Mouse (Mus musculus): ENCODE measurements around the gene Gm5640. TPM values are rescaled to one million over a fixed set of nuclear protein-coding genes. Genes with fewer than 3 reads are reported as not detected.
"Not testable (repeated sequence)": the region's sequence is repeated elsewhere in the genome, so short reads cannot be mapped to it uniquely, and the experiment has no call there.

The Gm5640 gene
- polyA plus RNA-seq (2016; fragmentation: Nextera tagmentation; extraction: Ambion mirVana) = 0.10 TPM in 1 of 2 replicates, not detected in the other

DNA sequence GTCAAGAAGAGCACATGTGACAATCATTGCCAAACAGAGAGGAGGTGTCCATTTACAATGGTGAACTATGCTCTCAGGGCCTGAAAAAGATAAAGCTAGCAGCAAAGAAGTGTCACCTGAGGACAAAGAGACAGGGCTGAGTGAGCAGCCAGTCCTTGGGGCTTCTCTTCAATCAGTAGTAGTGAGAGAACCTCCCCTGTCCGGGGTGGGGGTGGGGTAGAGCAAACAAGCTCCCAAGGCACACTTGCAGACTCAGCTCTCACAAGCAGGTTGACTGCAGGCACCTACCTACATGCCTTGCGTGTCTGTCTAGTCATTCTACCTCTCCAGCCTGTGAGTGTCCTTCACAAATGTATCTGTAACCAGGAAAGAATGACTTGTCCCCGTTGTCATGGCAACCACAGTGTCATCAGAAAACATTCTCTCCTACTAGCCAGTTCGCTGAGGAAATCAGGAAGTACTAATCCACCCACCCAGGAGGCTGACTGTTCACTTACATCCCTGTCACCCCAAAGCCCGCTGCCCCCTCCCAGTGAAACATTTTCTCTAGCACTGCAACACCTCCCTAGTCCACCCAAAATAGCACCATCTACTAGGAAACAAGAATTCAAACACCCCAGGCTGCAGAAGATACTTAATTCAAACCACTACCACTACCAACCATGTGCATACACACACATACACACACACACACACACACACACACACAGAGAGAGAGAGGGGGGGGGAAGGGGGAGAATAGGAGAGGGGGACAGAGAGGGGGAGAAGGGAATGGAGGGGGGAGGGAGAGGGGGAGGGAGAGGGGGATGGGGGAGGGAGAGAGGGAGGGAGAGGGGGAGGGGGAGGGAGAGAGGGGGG is at the start of gene Gm5640:
Gm5640 (minus strand) TSS at position 170 of the 858 bp plus-strand sequence.
- 50% methylated on average over 4 of the region's 5 CpGs for WGBS
- H3K4me1 ChIP-seq (replicated peaks); H3K27me3 ChIP-seq (ENCODE audit: insufficient read depth, poor library complexity, severe bottlenecking); H3K9me3 ChIP-seq; H3K27ac ChIP-seq; H3K4me3 ChIP-seq; H3K36me3 ChIP-seq; DNase-seq (ENCODE audit: low spot score): not testable (repeated sequence)

DNA sequence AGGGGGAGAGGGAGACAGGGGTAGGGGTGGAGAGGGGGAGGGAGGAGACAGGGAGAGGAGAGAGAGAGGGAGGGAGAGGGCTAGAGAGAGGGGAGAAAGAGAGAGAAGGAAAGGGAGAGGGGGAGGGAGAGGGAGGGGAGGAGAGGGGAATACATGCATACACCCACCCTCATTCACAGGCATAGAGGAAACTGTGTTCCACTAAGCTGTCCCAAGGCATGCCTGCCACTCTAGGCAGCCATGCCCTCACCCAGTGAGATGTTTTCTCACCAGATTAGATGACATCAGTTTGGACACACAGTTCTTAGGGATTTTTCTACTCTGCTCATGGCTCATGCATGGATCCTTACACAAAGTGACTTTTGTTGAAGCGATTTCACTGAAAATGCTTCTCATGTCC is 958 bp upstream of the Gm5640 start:
- H3K36me3 ChIP-seq; H3K4me3 ChIP-seq; H3K27ac ChIP-seq; H3K4me1 ChIP-seq (replicated peaks); DNase-seq (ENCODE audit: low spot score); H3K9me3 ChIP-seq; H3K27me3 ChIP-seq (ENCODE audit: insufficient read depth, poor library complexity, severe bottlenecking): not testable (repeated sequence)
- WGBS = no CpG with 5 or more reads among the region's 1 CpGs

DNA sequence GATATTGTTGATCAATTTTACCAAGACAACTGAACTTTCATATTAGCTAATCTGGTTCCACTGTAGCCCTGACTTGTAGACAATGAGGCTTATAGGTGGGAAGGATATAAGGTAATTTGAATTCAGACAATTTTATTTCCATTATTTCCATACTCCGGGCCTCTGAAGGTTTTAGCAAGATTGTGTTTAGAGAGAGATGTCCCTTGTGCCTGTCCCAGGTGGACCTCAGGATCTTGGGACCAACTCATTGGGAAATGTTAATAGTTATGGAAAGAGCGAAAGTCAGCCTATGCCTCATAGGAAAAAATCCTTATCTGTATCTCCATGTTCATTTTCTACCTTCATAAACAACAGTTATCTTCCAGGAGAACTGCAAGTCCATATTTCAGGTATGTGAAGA is 53.1 kb downstream of the Gm5640 start, which contains the start of gene Olfr1325:
Olfr1325 (plus strand) TSS at position 301 of the 400 bp plus-strand sequence.
- 85% methylated on average over 2 of the region's 2 CpGs for WGBS
- no peaks in the 10 kb centered on the region for H3K36me3 ChIP-seq
- no peaks in the 10 kb centered on the region for H3K4me1 ChIP-seq (replicated peaks)
- no peak within 1 kb of the TSS for H3K4me3 ChIP-seq
- H3K9me3 ChIP-seq = no peaks in the 10 kb centered on the region
- H3K27me3 ChIP-seq (ENCODE audit: insufficient read depth, poor library complexity, severe bottlenecking) = no peaks in the 10 kb centered on the region
- DNase-seq (ENCODE audit: low spot score) = no peak
- H3K27ac ChIP-seq = no peak within 1 kb of the TSS

Other genes starting within 250 kb of the Gm5640 start
- 53.9 and 56.4 TPM in 2 replicates for gene G6pdx, start 216.4 kb downstream of the Gm5640 start, polyA plus RNA-seq (2016; fragmentation: Nextera tagmentation; extraction: Ambion mirVana)
- gene Gm6880, start 164.2 kb downstream of the Gm5640 start, polyA plus RNA-seq (2016; fragmentation: Nextera tagmentation; extraction: Ambion mirVana) = not detected in 2 replicates
- gene Olfr1326-ps1, start 70.7 kb downstream of the Gm5640 start, polyA plus RNA-seq (2016; fragmentation: Nextera tagmentation; extraction: Ambion mirVana) = not detected in 2 replicates
- not detected in 2 replicates for gene Olfr1325, start 53.0 kb downstream of the Gm5640 start, polyA plus RNA-seq (2016; fragmentation: Nextera tagmentation; extraction: Ambion mirVana)
- not detected in 2 replicates for gene Gm6890, start 95.3 kb upstream of the Gm5640 start, polyA plus RNA-seq (2016; fragmentation: Nextera tagmentation; extraction: Ambion mirVana)
- 0.17 TPM in 1 of 2 replicates, not detected in the other for gene Gm5936, start 191.6 kb upstream of the Gm5640 start, polyA plus RNA-seq (2016; fragmentation: Nextera tagmentation; extraction: Ambion mirVana)

Data from hindbrain, embryonic 10.5 days (tissue).